Mouse (Mus musculus): ENCODE data around the gene Sec31b. TPM values are rescaled to one million over a fixed set of nuclear protein-coding genes. Genes with fewer than 3 reads are reported as not detected.

Gene Sec31b
- polyA plus RNA-seq, 1 experiment from 2014 or later, result 0.05 TPM

- Histone ChIP-seq H3K9me3 (ENCODE audit: control insufficient read depth, low read length) (no peaks in the 10 kb centered on the region), H3K9ac (replicated peaks; ENCODE audit: low read length) (no peak overlapping the region), H3K27ac (replicated peaks; ENCODE audit: low read depth, low read length) (no peak overlapping the region), H3K27me3 (ENCODE audit: control insufficient read depth, insufficient read depth, low read length) (no peaks in the 10 kb centered on the region), H3K4me1 (ENCODE audit: control insufficient read depth, insufficient read depth, low read length) (no peaks in the 10 kb centered on the region), H3K36me3 (ENCODE audit: control insufficient read depth, insufficient read depth, low read length) (peaks cover 22% of the 10 kb centered on the region), H3K4me2 (ENCODE audit: low read length) (no peak overlapping the region), H3K4me3 (replicated peaks; ENCODE audit: low read depth, low read length) (no peak overlapping the region)
- 90% methylated on average over 1 of the region's 1 CpGs for WGBS
- ATAC-seq (ENCODE audit: low FRiP score, low TSS enrichment), result no peak
- no peak for DNase-seq
These were observed 32.4 kb upstream of the Sec31b start for GRCm38 (mm10) chr19:44578038-44578437.

DNA sequence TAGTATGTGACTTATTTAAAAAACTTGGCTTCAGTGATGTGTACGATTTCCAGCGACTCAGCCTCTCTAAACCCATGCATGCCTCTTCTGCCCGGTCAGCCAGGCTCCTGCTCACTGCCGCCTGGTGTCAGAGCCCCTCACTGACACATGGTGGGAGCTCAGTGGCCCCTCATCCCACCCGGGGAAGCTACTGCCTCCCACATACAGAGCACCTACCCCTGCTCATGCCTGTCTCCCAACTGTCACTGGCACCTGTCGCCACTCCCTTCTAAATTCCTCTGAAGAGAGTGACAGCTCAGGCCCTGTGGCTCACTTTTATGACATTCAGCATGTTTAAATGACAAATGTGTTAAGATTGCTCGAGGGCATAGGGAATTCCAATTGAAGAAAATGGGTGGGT lies 30.6 kb upstream of the Sec31b start:
- no peak for DNase-seq
- Histone ChIP-seq H3K9me3 (ENCODE audit: control insufficient read depth, low read length) (no peaks in the 10 kb centered on the region), H3K36me3 (ENCODE audit: control insufficient read depth, insufficient read depth, low read length) (peaks cover 40% of the 10 kb centered on the region), H3K27me3 (ENCODE audit: control insufficient read depth, insufficient read depth, low read length) (no peaks in the 10 kb centered on the region), H3K4me2 (ENCODE audit: low read length) (no peak overlapping the region), H3K4me3 (replicated peaks; ENCODE audit: low read depth, low read length) (no peak overlapping the region), H3K4me1 (ENCODE audit: control insufficient read depth, insufficient read depth, low read length) (no peaks in the 10 kb centered on the region), H3K27ac (replicated peaks; ENCODE audit: low read depth, low read length) (no peak overlapping the region), H3K9ac (replicated peaks; ENCODE audit: low read length) (no peak overlapping the region)
- WGBS, result 82% methylated on average over 7 of the region's 7 CpGs
- ATAC-seq (ENCODE audit: low FRiP score, low TSS enrichment), result no peak

- H3K27ac ChIP-seq (replicated peaks; ENCODE audit: low read depth, low read length), result no peak overlapping the region
- H3K4me2 ChIP-seq (ENCODE audit: low read length), result no peak overlapping the region
- peaks cover 12% of the 10 kb centered on the region for H3K4me1 ChIP-seq (ENCODE audit: control insufficient read depth, insufficient read depth, low read length)
- no peaks in the 10 kb centered on the region for H3K27me3 ChIP-seq (ENCODE audit: control insufficient read depth, insufficient read depth, low read length)
- 88% methylated on average over 3 of the region's 3 CpGs for WGBS
- no peak overlapping the region for H3K9ac ChIP-seq (replicated peaks; ENCODE audit: low read length)
- ATAC-seq (ENCODE audit: low FRiP score, low TSS enrichment), result no peak
- H3K36me3 ChIP-seq (ENCODE audit: control insufficient read depth, insufficient read depth, low read length), result peaks cover 80% of the 10 kb centered on the region
- H3K4me3 ChIP-seq (replicated peaks; ENCODE audit: low read depth, low read length), result no peak overlapping the region
- no peak for DNase-seq
- no peaks in the 10 kb centered on the region for H3K9me3 ChIP-seq (ENCODE audit: control insufficient read depth, low read length)
These were observed 22.1 kb upstream of the Sec31b start for GRCm38 (mm10) chr19:44567763-44568162.

DNA sequence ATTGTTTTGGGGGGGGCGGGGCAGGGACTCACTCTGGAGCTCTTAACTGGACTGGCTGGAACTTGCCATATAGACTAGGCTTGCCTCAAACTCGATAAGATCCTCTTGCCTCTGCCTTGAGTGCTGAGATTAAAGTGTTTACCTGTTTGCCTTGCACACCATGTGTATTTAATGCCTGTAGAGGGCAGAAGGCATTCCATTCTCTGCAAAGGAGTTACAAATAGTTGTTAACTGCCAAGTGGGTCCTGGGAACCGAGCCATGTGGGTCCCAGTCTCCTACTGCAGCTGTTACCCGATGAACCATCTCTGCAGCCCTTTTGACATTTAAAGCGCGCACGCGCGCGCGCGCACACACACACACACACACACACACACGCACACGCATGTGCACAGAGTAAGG lies 18.3 kb upstream of the Sec31b start:
- H3K4me3 ChIP-seq (replicated peaks; ENCODE audit: low read depth, low read length), result peak overlapping the region; percentile 66; the same call in 1 of the 2 replicates
- no peak overlapping the region; the same call in 1 of the 2 replicates for H3K9ac ChIP-seq (replicated peaks; ENCODE audit: low read length)
- H3K4me1 ChIP-seq (ENCODE audit: control insufficient read depth, insufficient read depth, low read length), result peaks cover 12% of the 10 kb centered on the region
- H3K27ac ChIP-seq (replicated peaks; ENCODE audit: low read depth, low read length), result no peak overlapping the region
- H3K9me3 ChIP-seq (ENCODE audit: control insufficient read depth, low read length), result no peaks in the 10 kb centered on the region
- no peaks in the 10 kb centered on the region for H3K27me3 ChIP-seq (ENCODE audit: control insufficient read depth, insufficient read depth, low read length)
- H3K4me2 ChIP-seq (ENCODE audit: low read length), result peak overlapping the region; percentile 88
- WGBS, result 94% methylated on average over 14 of the region's 14 CpGs
- no peak for DNase-seq
- H3K36me3 ChIP-seq (ENCODE audit: control insufficient read depth, insufficient read depth, low read length), result peaks cover 42% of the 10 kb centered on the region
- no peak for ATAC-seq (ENCODE audit: low FRiP score, low TSS enrichment)

- ATAC-seq (ENCODE audit: low FRiP score, low TSS enrichment), result peak; percentile 95
- under 1% methylated on average over 33 of the region's 33 CpGs for WGBS
These were observed 17.1 kb upstream of the Sec31b start, which contains the start of gene Hif1an for GRCm38 (mm10) chr19:44562652-44563206. Gene Hif1an, plus strand, starts transcription at chr19:44562850.

GRCm38 (mm10) chr19:44554861-44555590 lies 9.4 kb upstream of the Sec31b start, which contains the start of gene Ndufb8:
Gene Ndufb8, minus strand, starts transcription at chr19:44555440.
- Histone ChIP-seq H3K36me3 (ENCODE audit: control insufficient read depth, insufficient read depth, low read length) (peaks cover 36% of the 10 kb centered on the region), H3K9ac (replicated peaks; ENCODE audit: low read length) (peak within 1 kb of the TSS; percentile 92), H3K9me3 (ENCODE audit: control insufficient read depth, low read length) (no peaks in the 10 kb centered on the region), H3K27ac (replicated peaks; ENCODE audit: low read depth, low read length) (peak within 1 kb of the TSS; percentile 68), H3K4me2 (ENCODE audit: low read length) (peak within 1 kb of the TSS; percentile 62), H3K4me1 (ENCODE audit: control insufficient read depth, insufficient read depth, low read length) (peaks cover 7% of the 10 kb centered on the region; the same call in 1 of the 2 replicates), H3K4me3 (replicated peaks; ENCODE audit: low read depth, low read length) (peak within 1 kb of the TSS; percentile 73), H3K27me3 (ENCODE audit: control insufficient read depth, insufficient read depth, low read length) (no peaks in the 10 kb centered on the region)
- ATAC-seq (ENCODE audit: low FRiP score, low TSS enrichment), result peak; percentile 82; the same call in 1 of the 2 replicates
- 1% methylated on average over 50 of the region's 50 CpGs for WGBS
- peak; percentile 97 for DNase-seq

More at GRCm38 (mm10) chr19:44562652-44563206, 17.1 kb upstream of the Sec31b start, which contains the start of gene Hif1an:
- Histone ChIP-seq H3K27ac (replicated peaks; ENCODE audit: low read depth, low read length) (peak within 1 kb of the TSS; percentile 79), H3K36me3 (ENCODE audit: control insufficient read depth, insufficient read depth, low read length) (peaks cover 29% of the 10 kb centered on the region), H3K4me3 (replicated peaks; ENCODE audit: low read depth, low read length) (peak within 1 kb of the TSS; percentile 66), H3K9ac (replicated peaks; ENCODE audit: low read length) (peak within 1 kb of the TSS; percentile 72), H3K9me3 (ENCODE audit: control insufficient read depth, low read length) (no peaks in the 10 kb centered on the region), H3K27me3 (ENCODE audit: control insufficient read depth, insufficient read depth, low read length) (no peaks in the 10 kb centered on the region), H3K4me2 (ENCODE audit: low read length) (peak within 1 kb of the TSS; percentile 88), H3K4me1 (ENCODE audit: control insufficient read depth, insufficient read depth, low read length) (peaks cover 12% of the 10 kb centered on the region)
- DNase-seq, result peak; percentile 98

GRCm38 (mm10) chr19:44554490-44554860 lies 8.8 kb upstream of the Sec31b start:
- WGBS, result 7% methylated on average over 8 of the region's 8 CpGs
- no peaks in the 10 kb centered on the region for H3K9me3 ChIP-seq (ENCODE audit: control insufficient read depth, low read length)
- no peaks in the 10 kb centered on the region for H3K27me3 ChIP-seq (ENCODE audit: control insufficient read depth, insufficient read depth, low read length)
- peak overlapping the region; percentile 92 for H3K9ac ChIP-seq (replicated peaks; ENCODE audit: low read length)
- H3K4me1 ChIP-seq (ENCODE audit: control insufficient read depth, insufficient read depth, low read length), result peaks cover 7% of the 10 kb centered on the region; the same call in 1 of the 2 replicates
- H3K4me3 ChIP-seq (replicated peaks; ENCODE audit: low read depth, low read length), result peak overlapping the region; percentile 73
- DNase-seq (peak; percentile 28), ATAC-seq (ENCODE audit: low FRiP score, low TSS enrichment) (no peak)
- H3K4me2 ChIP-seq (ENCODE audit: low read length), result peak overlapping the region; percentile 62
- H3K27ac ChIP-seq (replicated peaks; ENCODE audit: low read depth, low read length), result no peak overlapping the region
- peaks cover 42% of the 10 kb centered on the region for H3K36me3 ChIP-seq (ENCODE audit: control insufficient read depth, insufficient read depth, low read length)

DNA sequence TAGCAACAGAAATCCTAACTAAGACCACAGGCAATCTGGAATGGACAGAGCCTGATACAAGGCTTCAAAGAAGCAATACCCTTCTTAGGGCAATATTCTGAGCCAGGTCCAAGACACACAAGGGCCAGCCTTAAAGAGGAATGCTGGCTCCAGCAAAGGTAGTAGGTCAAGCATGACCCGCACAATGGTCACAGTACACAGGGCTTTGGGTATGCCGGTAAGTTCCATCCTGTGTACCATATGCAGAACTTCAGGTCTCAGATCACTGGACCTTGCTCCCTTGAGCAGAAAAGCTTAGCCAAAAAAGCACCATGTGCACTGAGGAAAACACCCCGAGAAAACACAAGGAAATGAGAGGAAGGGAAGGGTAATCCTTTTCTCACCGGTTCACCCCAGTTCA lies 7.6 kb upstream of the Sec31b start:
- Histone ChIP-seq H3K4me1 (ENCODE audit: control insufficient read depth, insufficient read depth, low read length) (peaks cover 7% of the 10 kb centered on the region; the same call in 1 of the 2 replicates), H3K4me2 (ENCODE audit: low read length) (0 out of 2 replicates have a peak overlapping the region, but pooled peaks have one; percentile 62), H3K4me3 (replicated peaks; ENCODE audit: low read depth, low read length) (no peak overlapping the region), H3K27ac (replicated peaks; ENCODE audit: low read depth, low read length) (no peak overlapping the region), H3K9ac (replicated peaks; ENCODE audit: low read length) (no peak overlapping the region), H3K36me3 (ENCODE audit: control insufficient read depth, insufficient read depth, low read length) (peaks cover 53% of the 10 kb centered on the region), H3K27me3 (ENCODE audit: control insufficient read depth, insufficient read depth, low read length) (no peaks in the 10 kb centered on the region), H3K9me3 (ENCODE audit: control insufficient read depth, low read length) (no peaks in the 10 kb centered on the region)
- no peak for DNase-seq
- WGBS, result 95% methylated on average over 4 of the region's 4 CpGs
- no peak for ATAC-seq (ENCODE audit: low FRiP score, low TSS enrichment)

Data from midbrain, embryonic 14.5 days (tissue).